In genomic region chr3:75835286-75835967, GRCm38 (mm10) we compare ENCODE assay signal across 9 mouse cellular contexts.
DNase-seq lines count a peak whose midpoint lies in the region; ATAC-seq lines count a peak whose summit lies in the region.
"Had no signal": no experiment of that assay in that cellular context is flagged by ENCODE, and none has a peak within 500 bp of the region (broad histone marks: within the 10 kb centered on the region; RNA-seq: fewer than 3 reads in every experiment).

No protein-coding gene starts in this region.

- ATAC-seq in cerebellum, adult (ENCODE audit: insufficient number of reproducible peaks, low FRiP score, low TSS enrichment), result no peak

- no peaks in the 10 kb centered on the region for H3K27me3 ChIP-seq in splenic B cell, adult 2 months (ENCODE audit: control insufficient read depth, insufficient read depth, low read length, poor library complexity, severe bottlenecking)

- DNase-seq in frontal cortex, postnatal 10 days (ENCODE audit: low spot score in 2 of 2), result peak; percentile 6 to 26
- DNase-seq in frontal cortex, adult 2 months (ENCODE audit: extremely low spot score in 1 of 2, low spot score in 1 of 2), result no peak
- DNase-seq in right cerebral cortex, postnatal 4 days, result peak; percentile 16
- no peak for DNase-seq in right cerebral cortex, adult 2 months (ENCODE audit: low spot score in 2 of 2)
- peak; percentile 25 to 31 for DNase-seq in heart, postnatal 36 days
- DNase-seq in splenic B cell, adult 2 months (ENCODE audit: low read depth, low spot score), result peak; percentile 59
- DNase-seq in ovary, postnatal 10 days (ENCODE audit: low spot score), result no peak

- intact Hi-C loops in heart, postnatal 36 days (cut with DNase I), result no loop called here

- H3K36me3 ChIP-seq in splenic B cell, adult 2 months (ENCODE audit: control insufficient read depth, insufficient read depth, low read length, poor library complexity, severe bottlenecking), result no peaks in the 10 kb centered on the region
- H3K36me3 ChIP-seq: hindbrain, embryonic 10.5 days had no signal

Comparison
In these comparisons a context has a peak if more than half of its experiments do, and no peak if none do; other contexts are left out.
1. DNase-seq: peak in frontal cortex, postnatal 10 days (2 of 2), right cerebral cortex, postnatal 4 days (single experiment), heart, postnatal 36 days (2 of 2) and splenic B cell, adult 2 months (single experiment); none in frontal cortex, adult 2 months (0 of 2), right cerebral cortex, adult 2 months (0 of 2) and ovary, postnatal 10 days (single experiment).